Mouse (Mus musculus): ENCODE results near the gene Clec4a3. TPM values are rescaled to one million over a fixed set of nuclear protein-coding genes. Genes with fewer than 3 reads are reported as not detected.
"Not testable (repeated sequence)": the region's sequence is repeated elsewhere in the genome, so short reads cannot be mapped to it uniquely, and the experiment has no call there.

The Clec4a3 gene
- 1 to 10 TPM; 4.2 to 4.3 TPM for total RNA-seq (2021)
- long read RNA-seq, experiment 1, partial matches to known transcripts: 3 of 8 reads
- long read RNA-seq, experiment 1, other reads (novel, unspliced or antisense): 1 of 8 reads
- long read RNA-seq, experiment 2, partial matches to known transcripts: 5 of 8 reads
- long read RNA-seq, experiment 2, other reads (novel, unspliced or antisense): 1 of 8 reads

DNA sequence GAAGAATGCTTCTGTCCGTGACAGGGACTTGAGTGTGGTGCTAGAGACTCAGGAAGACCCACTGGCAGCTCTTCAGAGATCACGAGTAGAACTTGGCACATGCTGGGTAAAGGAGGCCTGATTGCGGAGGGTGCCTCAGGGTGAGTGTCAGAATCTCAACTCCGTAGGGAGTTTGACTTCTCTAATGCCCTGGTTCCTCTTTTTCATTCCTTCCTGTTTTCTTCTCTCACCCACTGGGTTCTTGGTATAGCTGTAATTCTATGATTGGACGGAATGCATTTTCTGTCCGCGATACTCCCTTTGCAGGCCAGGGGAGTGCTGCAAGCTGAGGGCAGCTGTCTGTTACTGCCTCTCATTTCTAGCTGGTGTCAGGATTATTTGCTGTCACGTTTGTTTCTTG is at the start of gene Clec4a3:
Gene Clec4a3, plus strand, starts transcription at position 115 of the 400 bp plus-strand sequence.
- no peak for DNase-seq (ENCODE audit: low spot score in 2 of 2)

DNA sequence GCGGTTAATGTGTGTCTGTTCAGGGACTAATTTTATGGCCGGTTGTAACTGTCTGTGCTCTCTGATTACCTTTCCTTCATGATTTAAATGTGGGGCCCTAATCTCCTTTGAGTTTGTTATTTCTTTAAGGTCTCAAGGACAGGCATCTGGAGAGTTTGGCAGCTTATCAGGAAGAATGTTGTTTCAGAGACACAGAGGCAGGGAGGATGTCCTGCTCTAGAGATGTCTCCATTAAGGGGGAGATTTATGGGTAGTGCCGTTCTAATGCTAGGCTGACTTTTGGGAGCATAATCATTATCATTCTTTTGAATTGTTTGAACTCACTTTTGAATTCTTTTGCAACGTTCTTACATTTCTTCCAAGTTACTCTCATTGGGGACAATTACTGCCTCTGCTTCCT is 32.4 kb upstream of the Clec4a3 start:
- DNase-seq (ENCODE audit: low spot score in 2 of 2): no peak

DNA sequence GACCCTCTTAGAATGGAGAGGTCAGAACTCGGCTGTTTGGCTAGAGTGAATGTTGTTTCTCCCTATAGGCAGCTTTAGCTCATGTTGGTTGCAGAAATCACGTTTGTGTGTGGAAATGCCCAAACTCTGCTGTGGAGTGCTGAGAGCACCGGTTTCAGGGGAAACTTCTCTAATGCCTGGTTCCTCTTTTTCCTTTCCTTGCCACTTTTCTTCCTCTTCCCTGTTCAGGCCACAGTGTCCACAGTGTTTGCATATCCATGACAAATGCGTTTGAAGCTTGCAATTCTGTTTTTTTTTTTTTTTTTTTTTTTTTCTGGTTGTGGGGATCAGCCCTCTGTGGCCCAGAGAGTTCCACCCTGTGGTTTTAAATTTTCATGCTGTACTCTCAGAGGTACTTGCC is 30.9 kb upstream of the Clec4a3 start, which contains the start of gene Clec4a1:
Gene Clec4a1, plus strand, starts transcription at position 398 of the 400 bp plus-strand sequence.
- DNase-seq (ENCODE audit: low spot score in 2 of 2): no peak

DNA sequence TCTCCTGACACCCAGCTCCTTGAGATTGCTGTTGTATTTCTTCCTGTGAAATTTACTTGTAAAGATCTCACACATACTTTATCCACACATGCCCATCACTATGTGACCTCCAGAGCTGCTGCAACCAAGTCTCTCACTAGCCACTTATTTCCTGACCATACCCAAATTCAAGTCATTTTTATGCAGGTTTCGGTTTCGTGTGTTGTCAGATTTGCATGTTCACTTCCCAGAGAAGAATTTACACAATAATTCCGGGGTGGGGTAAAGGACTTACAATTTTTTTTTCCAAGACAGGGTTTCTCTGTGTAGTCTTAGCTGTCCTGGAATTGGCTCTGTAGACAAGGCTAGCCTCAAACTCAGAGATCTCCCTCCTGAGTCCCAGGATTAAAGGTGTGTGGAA is 17.5 kb upstream of the Clec4a3 start:
- no peak for DNase-seq (ENCODE audit: low spot score in 2 of 2)

DNA sequence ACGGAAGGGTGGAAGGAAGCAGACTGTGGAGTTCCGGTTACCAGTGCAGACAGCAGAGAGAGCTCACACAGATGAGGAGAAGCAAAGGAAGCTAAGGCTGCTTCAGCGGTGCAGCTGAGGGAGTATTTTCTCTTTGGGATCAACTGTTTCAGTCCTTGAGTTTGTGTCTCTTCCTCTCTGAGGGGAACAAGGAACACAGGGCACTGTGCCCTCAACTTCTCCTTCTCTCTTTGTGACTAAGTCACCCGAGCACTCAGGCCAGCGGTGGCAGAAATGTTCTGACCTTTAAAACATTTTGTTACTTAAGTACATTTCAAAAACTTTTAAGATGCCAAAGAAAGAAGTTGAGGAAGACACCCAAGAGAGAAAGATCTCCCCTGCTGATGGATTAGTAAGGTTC is 12.7 kb upstream of the Clec4a3 start:
- no peak for DNase-seq (ENCODE audit: low spot score in 2 of 2)

DNA sequence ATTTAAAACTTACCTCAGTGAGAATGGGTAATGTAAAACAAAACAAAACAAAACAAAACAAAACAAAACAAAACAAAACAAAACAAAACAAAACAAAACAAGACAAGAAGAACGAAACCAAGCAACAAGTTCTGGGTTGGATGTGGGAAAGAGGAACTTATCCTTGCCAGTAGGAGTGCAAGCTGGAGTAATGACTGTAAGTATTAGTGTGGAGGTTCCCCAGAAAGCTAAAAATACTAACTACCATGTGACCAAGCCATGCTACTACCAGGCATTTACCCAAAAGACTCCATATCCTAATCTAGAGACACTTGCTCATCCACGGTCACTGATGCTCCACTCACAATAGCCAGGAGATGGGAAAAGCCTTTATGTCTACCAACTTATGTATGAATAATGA is 5.6 kb upstream of the Clec4a3 start:
- no peak for DNase-seq (ENCODE audit: low spot score in 2 of 2)

DNA sequence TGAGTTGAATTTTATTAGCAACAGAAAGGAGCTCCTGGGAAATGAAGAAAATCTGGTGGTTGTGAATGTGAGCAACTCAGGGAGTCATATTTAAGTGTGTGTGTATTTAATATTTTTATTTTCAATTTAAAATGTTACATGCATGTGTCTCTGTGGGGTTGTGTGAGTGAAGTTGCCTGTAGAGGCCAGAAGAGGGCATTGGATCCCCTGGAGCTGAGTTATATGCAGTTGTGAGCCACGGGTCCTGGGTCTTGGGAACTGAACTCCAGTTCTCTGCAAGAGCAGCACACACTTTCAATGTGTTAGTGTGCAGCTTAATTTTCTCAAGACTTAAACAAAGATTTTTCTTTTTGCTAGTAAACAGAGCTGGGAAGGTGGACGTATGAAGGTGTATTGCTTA is 12.2 kb downstream of the Clec4a3 start:
- no peak for DNase-seq (ENCODE audit: low spot score in 2 of 2)

DNA sequence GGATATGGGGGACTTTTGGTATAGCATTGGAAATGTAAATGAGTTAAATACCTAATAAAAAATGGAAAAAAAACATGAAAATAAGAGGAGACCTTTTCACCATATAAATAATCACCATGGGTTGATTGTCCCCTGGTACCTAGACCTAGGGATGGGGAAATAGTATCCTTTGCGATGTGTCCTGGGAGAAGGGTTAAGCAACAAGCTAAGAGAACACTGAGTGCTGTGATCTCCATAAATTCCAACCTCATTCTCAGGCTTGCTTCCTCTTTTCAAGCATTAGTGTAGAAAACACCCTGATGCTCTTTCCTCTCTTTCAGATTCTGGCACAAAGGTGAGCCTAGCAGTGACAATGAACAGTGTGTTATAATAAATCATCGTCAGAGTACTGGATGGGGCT is 16.7 kb downstream of the Clec4a3 start:
- no peak for DNase-seq (ENCODE audit: low spot score in 2 of 2)

DNA sequence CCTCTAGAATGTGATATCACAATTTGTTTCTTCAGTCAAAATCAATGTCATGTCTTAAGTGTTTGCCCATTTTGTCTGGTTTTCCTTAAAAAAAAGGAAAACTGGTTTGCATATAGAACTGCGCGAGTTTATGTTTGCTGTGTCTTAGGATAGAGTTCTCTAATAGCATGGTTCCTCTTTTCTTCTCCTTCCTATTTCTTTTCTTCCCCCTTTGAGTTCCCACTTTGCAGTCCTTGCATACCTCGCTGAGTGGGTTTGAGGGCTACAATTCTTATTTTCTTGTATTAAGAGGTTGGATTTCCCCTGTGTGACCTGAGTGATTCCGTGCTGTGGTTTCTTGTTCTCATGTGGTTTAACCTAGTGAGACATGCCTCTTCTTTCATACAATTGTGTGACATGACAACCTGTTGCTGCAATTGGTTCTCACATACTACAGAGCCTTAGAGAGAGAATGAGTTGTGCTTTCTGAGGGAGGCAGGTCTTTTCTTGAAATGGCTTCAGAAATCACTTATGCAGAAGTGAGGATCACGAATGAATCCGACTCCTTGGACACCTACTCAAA is 37.6 kb downstream of the Clec4a3 start, which contains the start of gene Clec4a4:
Gene Clec4a4, plus strand, starts transcription at position 492 of the 562 bp plus-strand sequence.
- DNase-seq (ENCODE audit: low spot score in 2 of 2): no peak

DNA sequence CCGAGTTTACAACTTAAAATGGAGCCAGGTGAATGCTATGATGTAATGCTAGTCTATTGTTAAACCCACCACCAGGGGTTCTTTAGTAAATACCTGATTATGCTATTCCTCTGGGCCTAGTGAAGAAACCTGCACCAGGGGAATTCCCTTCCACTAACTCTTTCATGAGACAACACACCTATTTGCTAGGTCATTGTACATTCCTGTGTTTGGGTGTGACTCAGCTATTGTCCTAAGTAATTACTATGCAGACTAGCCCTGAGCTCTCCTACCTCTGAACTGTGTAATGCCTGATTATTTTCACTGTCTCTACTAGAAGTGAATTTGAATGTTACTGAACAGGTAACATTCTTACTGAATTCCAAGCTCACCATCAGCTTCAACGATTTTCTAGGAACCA is 52.4 kb downstream of the Clec4a3 start:
- not testable (repeated sequence) for DNase-seq (ENCODE audit: low spot score in 2 of 2)

DNA sequence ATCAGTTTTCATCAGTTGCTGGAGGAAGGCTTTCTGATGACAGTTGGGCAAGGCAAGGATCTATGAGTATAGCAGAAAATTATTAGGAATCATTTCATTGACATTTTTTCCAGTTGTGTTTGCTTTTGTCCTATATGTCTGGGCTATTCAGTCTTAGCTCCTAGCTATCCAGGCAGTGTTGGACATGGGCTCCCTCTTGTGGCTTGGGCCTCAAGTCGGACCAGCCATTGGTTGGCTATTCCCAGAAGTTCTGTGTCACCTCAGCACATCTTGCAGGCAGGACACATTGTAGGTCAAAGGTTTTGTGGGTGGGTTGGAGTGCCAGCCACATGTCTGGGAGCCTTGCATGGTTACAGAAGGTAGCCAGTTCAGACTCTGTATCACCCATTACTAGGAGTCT is 53.3 kb downstream of the Clec4a3 start:
- no peak for DNase-seq (ENCODE audit: low spot score in 2 of 2)

Other genes with a start within 250 kb of the Clec4a3 start
- gene Nanog, start 245.0 kb upstream of the Clec4a3 start, total RNA-seq (2021): not detected
- gene Slc2a3, start 150.9 kb upstream of the Clec4a3 start, total RNA-seq (2021): 10 to 100 TPM; 17.4 to 17.8 TPM
- 10 to 100 TPM; 21.3 to 22.1 TPM for gene Foxj2, start 132.6 kb upstream of the Clec4a3 start, total RNA-seq (2021)
- 1 to 10 TPM; 2.6 to 3.2 TPM for gene C3ar1, start 96.4 kb upstream of the Clec4a3 start, total RNA-seq (2021)
- gene Necap1, start 78.0 kb upstream of the Clec4a3 start, total RNA-seq (2021): 10 to 100 TPM; 46.4 to 51.4 TPM
- 1 to 10 TPM; 4.2 to 5.2 TPM for gene Clec4a1, start 30.7 kb upstream of the Clec4a3 start, total RNA-seq (2021)
- not detected for gene Clec4a4, start 37.9 kb downstream of the Clec4a3 start, total RNA-seq (2021)
- not detected for gene Clec4b1, start 97.4 kb downstream of the Clec4a3 start, total RNA-seq (2021)
- gene Clec4a2, start 153.9 kb downstream of the Clec4a3 start, total RNA-seq (2021): 1 to 10 TPM; 5.0 to 5.8 TPM
- under 1 TPM in 1 of 2 experiments, not detected in 1; 0.34 TPM for gene Clec4b2, start 220.4 kb downstream of the Clec4a3 start, total RNA-seq (2021)

All from adrenal gland, postnatal 4 days (tissue).